Mouse (Mus musculus) forebrain, embryonic 14.5 days (tissue): ENCODE measurements around the gene Mdp1. TPM values are rescaled to one million over a fixed set of nuclear protein-coding genes. Genes with fewer than 3 reads are reported as not detected.
A peak's percentile ranks its signal among the peaks of the same experiment; 100 is the strongest.

Experiments
- ATAC-seq: fragments of 200-750 bp; cut with Nextera tagmentation; 2 replicates; pipeline ENCODE4 v1.8.0; 2017; ENCODE audit warnings: mild to moderate bottlenecking, moderate library complexity
- DNase-seq: peaks from one replicate; pipeline ENCODE4 v3.0.0-alpha.2; 2015; ENCODE audit warnings: low spot score
- H3K27ac ChIP-seq: fragments of 300-500 bp; sonication (generic); 2 replicates; pipeline ENCODE4 v1.5.1; 2014; ENCODE audit warnings: low read depth, mild to moderate bottlenecking, control low read depth, low read length, moderate library complexity
- H3K27me3 ChIP-seq: fragments of 300-500 bp; sonication (generic); replicated peaks from 2 replicates; pipeline ENCODE4 v1.6.1; 2014; ENCODE audit warnings: low read length, control low read depth, mixed read lengths; ENCODE audit not compliant: control insufficient read depth, insufficient read depth
- H3K36me3 ChIP-seq: fragments of 300-500 bp; sonication (generic); 2 replicates; pipeline ENCODE4 v1.6.1; 2014; ENCODE audit warnings: low read length, control low read depth; ENCODE audit not compliant: control insufficient read depth, insufficient read depth
- H3K4me1 ChIP-seq: fragments of 300-500 bp; sonication (generic); 2 replicates; pipeline ENCODE4 v1.6.1; 2014; ENCODE audit warnings: antibody characterized with exemption, low read length, control low read depth; ENCODE audit not compliant: control insufficient read depth, insufficient read depth
- H3K4me2 ChIP-seq: fragments of 300-500 bp; sonication (generic); 2 replicates; pipeline ENCODE4 v1.6.1; 2014; ENCODE audit warnings: mild to moderate bottlenecking, control low read depth, low read length
- H3K4me3 ChIP-seq: fragments of 300-500 bp; sonication (generic); 2 replicates; pipeline ENCODE4 v1.5.1; 2014; ENCODE audit warnings: low read depth, low read length, control low read depth
- H3K9ac ChIP-seq: fragments of 300-500 bp; sonication (generic); 2 replicates; pipeline ENCODE4 v1.6.1; 2014; ENCODE audit warnings: mild to moderate bottlenecking, low read length, control low read depth, moderate library complexity
- H3K9me3 ChIP-seq: fragments of 300-500 bp; sonication (generic); replicated peaks from 2 replicates; pipeline ENCODE4 v1.6.1; 2016; ENCODE audit warnings: low read length, control low read depth, mixed read lengths; ENCODE audit not compliant: control insufficient read depth
- WGBS: fragments of 180-500 bp; shearing (Covaris S2); extraction: QIAGEN DNeasy Blood & Tissue Kit; methylation state at CpG from one replicate; pipeline ENCODE4 v1.1.7; 2014; 5-methylcytosine and 5-hydroxymethylcytosine counted together
- polyA plus RNA-seq: library from polyadenylated mRNA; unstranded; fragments of >200 nt; fragmentation: Nextera tagmentation; extraction: Ambion mirVana; gene quantifications from 2 replicates; pipeline ENCODE4 v1.2.1, GENCODE M21; 2014

Mdp1 gene
- 62.7 and 64.4 TPM in 2 replicates for polyA plus RNA-seq

- no peaks in the 10 kb centered on the region for H3K9me3 ChIP-seq
- peak; percentile 96 for ATAC-seq
- H3K4me3 ChIP-seq = peak within 1 kb of the TSS; percentile 54
- peak within 1 kb of the TSS; percentile 45 for H3K27ac ChIP-seq
- peak; percentile 94 for DNase-seq
- H3K4me1 ChIP-seq = no peaks in the 10 kb centered on the region
- under 1% methylated on average over 39 of the region's 39 CpGs for WGBS
- H3K27me3 ChIP-seq = no peaks in the 10 kb centered on the region
- peaks cover 26% of the 10 kb centered on the region for H3K36me3 ChIP-seq
- peak within 1 kb of the TSS; percentile 78 for H3K9ac ChIP-seq
- H3K4me2 ChIP-seq = peak within 1 kb of the TSS; percentile 65
These were observed at the start of gene Mdp1 for GRCm38 (mm10) chr14:55659960-55660573. TSS of gene Mdp1 (minus strand) at chr14:55660508.

- Histone ChIP-seq H3K9me3 (no peaks in the 10 kb centered on the region), H3K27ac (no peak overlapping the region), H3K4me2 (no peak overlapping the region), H3K4me1 (no peaks in the 10 kb centered on the region), H3K27me3 (0 out of 2 replicates have a peak, but pooled peaks cover 3% of the 10 kb centered on the region), H3K4me3 (no peak overlapping the region), H3K36me3 (no peaks in the 10 kb centered on the region), H3K9ac (no peak overlapping the region)
- ATAC-seq (no peak), DNase-seq (no peak)
- WGBS = 86% methylated on average over 4 of the region's 4 CpGs
These were observed 49.2 kb upstream of the Mdp1 start for GRCm38 (mm10) chr14:55709509-55709908.

- no peak overlapping the region for H3K27ac ChIP-seq
- no peak overlapping the region for H3K4me2 ChIP-seq
- DNase-seq = no peak
- H3K27me3 ChIP-seq = 0 out of 2 replicates have a peak, but pooled peaks cover 2% of the 10 kb centered on the region
- no peaks in the 10 kb centered on the region for H3K36me3 ChIP-seq
- H3K9me3 ChIP-seq = no peaks in the 10 kb centered on the region
- no peak overlapping the region for H3K9ac ChIP-seq
- no peak overlapping the region for H3K4me3 ChIP-seq
- ATAC-seq = no peak
- H3K4me1 ChIP-seq = no peaks in the 10 kb centered on the region
- 87% methylated on average over 5 of the region's 5 CpGs for WGBS
These were observed 47.1 kb upstream of the Mdp1 start for GRCm38 (mm10) chr14:55707397-55707796.

- Histone ChIP-seq H3K9ac (no peak overlapping the region), H3K4me2 (no peak overlapping the region), H3K9me3 (no peaks in the 10 kb centered on the region), H3K27me3 (no peaks in the 10 kb centered on the region), H3K4me3 (no peak overlapping the region), H3K36me3 (no peaks in the 10 kb centered on the region), H3K4me1 (no peaks in the 10 kb centered on the region), H3K27ac (no peak overlapping the region)
- DNase-seq (no peak), ATAC-seq (no peak)
- WGBS = 91% methylated on average over 8 of the region's 8 CpGs
These were observed 45.8 kb upstream of the Mdp1 start for GRCm38 (mm10) chr14:55706051-55706600.

GRCm38 (mm10) chr14:55702761-55703160 is 42.5 kb upstream of the Mdp1 start:
- no peaks in the 10 kb centered on the region for H3K4me1 ChIP-seq
- H3K36me3 ChIP-seq = no peaks in the 10 kb centered on the region
- no peak overlapping the region for H3K4me3 ChIP-seq
- WGBS = 71% methylated on average over 6 of the region's 6 CpGs
- no peak for ATAC-seq
- H3K9me3 ChIP-seq = no peaks in the 10 kb centered on the region
- no peak overlapping the region for H3K4me2 ChIP-seq
- no peak for DNase-seq
- no peak overlapping the region for H3K27ac ChIP-seq
- H3K27me3 ChIP-seq = no peaks in the 10 kb centered on the region
- no peak overlapping the region for H3K9ac ChIP-seq

- ATAC-seq (no peak), DNase-seq (no peak)
- H3K36me3 ChIP-seq = no peaks in the 10 kb centered on the region
- no peaks in the 10 kb centered on the region for H3K4me1 ChIP-seq
- no peak overlapping the region for H3K9ac ChIP-seq
- H3K27me3 ChIP-seq = no peaks in the 10 kb centered on the region
- no peak overlapping the region for H3K27ac ChIP-seq
- H3K9me3 ChIP-seq = no peaks in the 10 kb centered on the region
- no peak overlapping the region for H3K4me3 ChIP-seq
- no peak overlapping the region for H3K4me2 ChIP-seq
- WGBS = 59% methylated on average over 9 of the region's 9 CpGs
These were observed 40.8 kb upstream of the Mdp1 start for GRCm38 (mm10) chr14:55701131-55701530.

GRCm38 (mm10) chr14:55697226-55697625 is 36.9 kb upstream of the Mdp1 start:
- DNase-seq (no peak), ATAC-seq (no peak)
- H3K4me1 ChIP-seq = no peaks in the 10 kb centered on the region
- no peak overlapping the region for H3K9ac ChIP-seq
- H3K27ac ChIP-seq = no peak overlapping the region
- 82% methylated on average over 4 of the region's 4 CpGs for WGBS
- no peak overlapping the region for H3K4me3 ChIP-seq
- no peaks in the 10 kb centered on the region for H3K36me3 ChIP-seq
- no peaks in the 10 kb centered on the region; the same call in 1 of the 2 replicates for H3K9me3 ChIP-seq
- H3K4me2 ChIP-seq = no peak overlapping the region
- no peaks in the 10 kb centered on the region for H3K27me3 ChIP-seq

- no peak overlapping the region for H3K4me2 ChIP-seq
- ATAC-seq = no peak
- H3K4me3 ChIP-seq = no peak overlapping the region
- 81% methylated on average over 10 of the region's 10 CpGs for WGBS
- no peak overlapping the region for H3K9ac ChIP-seq
- H3K4me1 ChIP-seq = no peaks in the 10 kb centered on the region
- no peaks in the 10 kb centered on the region for H3K27me3 ChIP-seq
- no peaks in the 10 kb centered on the region; the same call in 1 of the 2 replicates for H3K9me3 ChIP-seq
- no peak for DNase-seq
- no peaks in the 10 kb centered on the region for H3K36me3 ChIP-seq
- H3K27ac ChIP-seq = no peak overlapping the region
These were observed 29.1 kb upstream of the Mdp1 start for GRCm38 (mm10) chr14:55689433-55689832.

GRCm38 (mm10) chr14:55682118-55682493 is 21.8 kb upstream of the Mdp1 start:
- no peaks in the 10 kb centered on the region for H3K27me3 ChIP-seq
- 16% methylated on average over 3 of the region's 3 CpGs for WGBS
- no peak for DNase-seq
- no peak; the same call in 1 of the 2 replicates for ATAC-seq
- peak overlapping the region; percentile 77; the same call in 1 of the 2 replicates for H3K9ac ChIP-seq
- peak overlapping the region; percentile 70 for H3K4me3 ChIP-seq
- no peak overlapping the region for H3K27ac ChIP-seq
- peaks cover 3% of the 10 kb centered on the region; the same call in 1 of the 2 replicates for H3K4me1 ChIP-seq
- peak overlapping the region; percentile 89 for H3K4me2 ChIP-seq
- peaks cover 33% of the 10 kb centered on the region for H3K36me3 ChIP-seq
- H3K9me3 ChIP-seq = no peaks in the 10 kb centered on the region
